Mouse (Mus musculus) myocyte (in vitro differentiated cells): ENCODE results near the gene Lgalsl. TPM values are rescaled to one million over a fixed set of nuclear protein-coding genes. Genes with fewer than 3 reads are reported as not detected.

Source experiments
- H3K27me3 ChIP-seq: one replicate; pipeline ENCODE4 v1.6.1; 2011; ENCODE audit not compliant: control insufficient read depth, insufficient read depth, insufficient read length
- H3K36me3 ChIP-seq: one replicate; pipeline ENCODE4 v1.6.1; 2011; ENCODE audit not compliant: control insufficient read depth, insufficient read depth
- H3K4me2 ChIP-seq: one replicate; pipeline ENCODE4 v1.6.1; 2011; ENCODE audit warnings: low read depth, control low read depth
- H3K4me3 ChIP-seq: one replicate; pipeline ENCODE4 v1.5.1; 2011; ENCODE audit warnings: mild to moderate bottlenecking, control low read depth, moderate library complexity
- H3K79me2 ChIP-seq: one replicate; pipeline ENCODE4 v1.6.1; 2011; ENCODE audit not compliant: control insufficient read depth, insufficient read depth
- H3ac ChIP-seq: one replicate; pipeline ENCODE4 v1.6.1; 2011; ENCODE audit not compliant: control insufficient read depth, insufficient read length
- CEBPB ChIP-seq: IDR thresholded peaks from 2 replicates; pipeline ENCODE4 v1.6.1; 2011; ENCODE audit warnings: mild to moderate bottlenecking, moderate library complexity; ENCODE audit not compliant: poor library complexity, insufficient read depth, severe bottlenecking
- E2F4 ChIP-seq: IDR thresholded peaks from one replicate; pipeline ENCODE4 v1.6.1; 2011; ENCODE audit warnings: mild to moderate bottlenecking, control low read depth, moderate library complexity; ENCODE audit not compliant: insufficient read depth
- MAX ChIP-seq: IDR thresholded peaks from one replicate; pipeline ENCODE4 v1.6.1; 2011; ENCODE audit warnings: low read depth, mild to moderate bottlenecking, control low read depth
- MYOD1 ChIP-seq, 3 experiments: IDR thresholded peaks; one replicate each; pipeline ENCODE4 v1.6.1; 2011; ENCODE audit warnings: control low read depth in 2 of 3, low read depth in 2 of 3, mild to moderate bottlenecking in 2 of 3, moderate library complexity in 1 of 3; ENCODE audit not compliant: insufficient read length in 2 of 3, control insufficient read depth in 1 of 3
- MYOG ChIP-seq, 3 experiments: IDR thresholded peaks; one replicate each; pipeline ENCODE4 v1.6.1; 2011; ENCODE audit warnings: control low read depth in 2 of 3, low read depth in 2 of 3, mild to moderate bottlenecking in 2 of 3; ENCODE audit not compliant: insufficient read length in 2 of 3, control insufficient read depth in 1 of 3, insufficient read depth in 1 of 3
- POLR2A ChIP-seq: IDR thresholded peaks from one replicate; pipeline ENCODE4 v1.6.1; 2011; ENCODE audit warnings: low read depth, mild to moderate bottlenecking, control low read depth, moderate library complexity; ENCODE audit not compliant: insufficient read length
- POLR2AphosphoS2 ChIP-seq: IDR thresholded peaks from one replicate; pipeline ENCODE4 v1.6.1; 2011; ENCODE audit warnings: low read depth, control low read depth; ENCODE audit not compliant: insufficient read length
- REST ChIP-seq: IDR thresholded peaks from one replicate; pipeline ENCODE4 v1.6.1; 2011; ENCODE audit warnings: mild to moderate bottlenecking, control low read depth, moderate library complexity; ENCODE audit not compliant: insufficient read depth, insufficient read length
- SRF ChIP-seq: IDR thresholded peaks from one replicate; pipeline ENCODE4 v1.6.1; 2011; ENCODE audit warnings: low read depth; ENCODE audit not compliant: control insufficient read depth, insufficient read length
- TCF12 ChIP-seq: IDR thresholded peaks from one replicate; pipeline ENCODE4 v1.6.1; 2011; ENCODE audit warnings: mild to moderate bottlenecking, control low read depth; ENCODE audit not compliant: poor library complexity, insufficient read depth, severe bottlenecking
- TCF3 ChIP-seq: IDR thresholded peaks from one replicate; pipeline ENCODE4 v1.6.1; 2011; ENCODE audit warnings: low read depth, control low read depth; ENCODE audit not compliant: insufficient read length
- USF1 ChIP-seq: IDR thresholded peaks from one replicate; pipeline ENCODE4 v1.6.1; 2011; ENCODE audit warnings: low read depth, mild to moderate bottlenecking, control low read depth, moderate library complexity
- polyA plus RNA-seq: library from polyadenylated mRNA; unstranded; fragments of >200 nt; fragmentation: generic; extraction: Trizol; gene quantifications from one replicate; pipeline ENCODE4 v1.2.1, GENCODE M21; 2012; ENCODE audit warnings: missing spikeins

The Lgalsl gene
- polyA plus RNA-seq, 1 experiment, result 0.10 TPM

- H3ac ChIP-seq, result no peak overlapping the region
- TF ChIP-seq POLR2AphosphoS2 (no peak), TCF3 (no peak), USF1 (no peak), SRF (no peak), MAX (no peak), REST (no peak), E2F4 (no peak)
- no peaks in the 10 kb centered on the region for H3K79me2 ChIP-seq
- no peak overlapping the region for H3K4me2 ChIP-seq
- H3K36me3 ChIP-seq, result no peaks in the 10 kb centered on the region
- H3K4me3 ChIP-seq, result no peak overlapping the region
- H3K27me3 ChIP-seq, result peaks cover 7% of the 10 kb centered on the region
These were observed 18.5 kb downstream of the Lgalsl start for GRCm38 (mm10) chr11:20812153-20812887.

- H3ac ChIP-seq, result no peak overlapping the region
- no peak for TF ChIP-seq MYOD1 (IDR thresholded peaks at IDR 0.05; ENCODE audit: control insufficient read depth in 1 of 3, insufficient read length in 2 of 3, low read depth in 2 of 3)
- no peak for TF ChIP-seq E2F4
- no peak for TF ChIP-seq TCF3
- no peak for TF ChIP-seq POLR2A
- no peak for TF ChIP-seq MAX
- no peak for TF ChIP-seq REST
These were observed 24.2 kb downstream of the Lgalsl start for GRCm38 (mm10) chr11:20806659-20807058.

GRCm38 (mm10) chr11:20805604-20806249 is 25.1 kb downstream of the Lgalsl start:
- Histone ChIP-seq H3ac (no peak overlapping the region), H3K4me3 (no peak overlapping the region), H3K27me3 (peaks cover 5% of the 10 kb centered on the region), H3K4me2 (no peak overlapping the region), H3K36me3 (no peaks in the 10 kb centered on the region), H3K79me2 (no peaks in the 10 kb centered on the region)
- TF ChIP-seq MAX (no peak), TCF3 (no peak), TCF12 (no peak), MYOG (IDR thresholded peaks at IDR 0.05; ENCODE audit: control insufficient read depth in 1 of 3, insufficient read depth in 1 of 3, insufficient read length in 2 of 3, low read depth in 2 of 3) (no peak), SRF (no peak), CEBPB (no peak), USF1 (no peak), E2F4 (no peak), MYOD1 (IDR thresholded peaks at IDR 0.05; ENCODE audit: control insufficient read depth in 1 of 3, insufficient read length in 2 of 3, low read depth in 2 of 3) (no peak), POLR2A (no peak), REST (no peak), POLR2AphosphoS2 (no peak)

More at GRCm38 (mm10) chr11:20806659-20807058, 24.2 kb downstream of the Lgalsl start:
- Histone ChIP-seq H3K27me3 (peaks cover 7% of the 10 kb centered on the region), H3K79me2 (no peaks in the 10 kb centered on the region), H3K4me2 (no peak overlapping the region), H3K4me3 (no peak overlapping the region), H3K36me3 (no peaks in the 10 kb centered on the region)

GRCm38 (mm10) chr11:20804416-20804815 is 26.4 kb downstream of the Lgalsl start:
- Histone ChIP-seq H3K79me2 (no peaks in the 10 kb centered on the region), H3K4me3 (no peak overlapping the region), H3K27me3 (peaks cover 11% of the 10 kb centered on the region), H3ac (no peak overlapping the region), H3K36me3 (no peaks in the 10 kb centered on the region), H3K4me2 (no peak overlapping the region)
- TF ChIP-seq SRF (no peak), POLR2AphosphoS2 (no peak), USF1 (no peak), TCF3 (no peak), TCF12 (no peak), E2F4 (no peak), MYOD1 (IDR thresholded peaks at IDR 0.05; ENCODE audit: control insufficient read depth in 1 of 3, insufficient read length in 2 of 3, low read depth in 2 of 3) (no peak), MAX (no peak), MYOG (IDR thresholded peaks at IDR 0.05; ENCODE audit: control insufficient read depth in 1 of 3, insufficient read depth in 1 of 3, insufficient read length in 2 of 3, low read depth in 2 of 3) (no peak), REST (no peak), CEBPB (no peak), POLR2A (no peak)
